Mouse (Mus musculus) thymus, postnatal 25 days (tissue): ENCODE data around the gene Supt5.

ENCODE experiments used
- DNase-seq: peaks from one replicate; pipeline ENCODE4 v3.0.0; 2022

Gene Supt5

DNA sequence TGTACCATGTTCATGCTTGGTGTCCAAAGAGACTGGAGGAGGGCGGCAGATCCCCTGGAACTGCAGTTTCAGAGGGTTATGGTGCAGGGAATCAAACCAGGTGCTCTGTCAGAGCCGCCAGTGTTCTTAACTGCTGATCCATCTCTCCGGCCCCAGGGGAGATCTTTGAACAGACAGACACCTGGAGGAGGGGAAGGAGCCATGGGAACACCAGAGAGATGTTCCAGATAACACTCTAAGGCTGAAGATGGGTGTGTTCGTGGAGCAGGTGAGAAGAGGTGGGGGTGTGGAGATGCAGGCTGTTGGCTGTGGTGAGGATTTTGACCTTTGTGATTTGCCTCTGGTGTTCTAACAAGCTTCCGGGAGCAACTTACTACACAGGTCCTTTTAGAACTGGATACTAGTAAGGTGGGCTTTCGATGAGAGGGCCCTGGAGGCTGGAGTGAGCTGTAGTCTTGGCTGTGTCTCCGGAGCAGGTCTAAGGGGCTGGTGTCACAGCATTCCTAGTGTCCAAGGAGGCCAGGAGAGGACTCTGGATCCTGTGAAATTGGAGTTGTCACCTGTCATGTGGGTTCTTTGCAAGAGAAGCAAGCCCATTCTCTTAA is 35.4 kb upstream of the Supt5 start:
- peak; percentile 42 for DNase-seq

DNA sequence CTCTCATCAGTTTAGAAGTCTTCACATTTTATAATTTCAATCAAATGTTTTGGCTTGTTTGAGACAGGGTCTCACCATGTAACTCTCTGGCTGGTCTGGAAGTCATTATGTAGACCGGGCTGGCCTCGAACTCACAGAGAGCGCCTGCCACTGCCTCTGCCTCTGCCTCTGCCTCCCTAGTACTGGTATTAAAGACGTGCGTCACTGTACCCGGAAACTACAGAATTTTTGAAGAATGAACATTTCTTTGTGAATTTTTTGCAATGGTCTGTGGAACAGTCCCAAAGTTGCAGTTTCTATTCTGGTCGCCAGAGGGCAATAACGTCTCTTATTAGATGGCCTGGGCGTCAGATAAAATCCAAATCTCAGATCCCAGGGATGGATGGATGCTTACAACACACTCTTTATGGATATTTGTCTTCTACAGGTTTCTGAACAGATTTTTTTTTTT is 34.6 kb upstream of the Supt5 start:
- DNase-seq: peak; percentile 81

DNA sequence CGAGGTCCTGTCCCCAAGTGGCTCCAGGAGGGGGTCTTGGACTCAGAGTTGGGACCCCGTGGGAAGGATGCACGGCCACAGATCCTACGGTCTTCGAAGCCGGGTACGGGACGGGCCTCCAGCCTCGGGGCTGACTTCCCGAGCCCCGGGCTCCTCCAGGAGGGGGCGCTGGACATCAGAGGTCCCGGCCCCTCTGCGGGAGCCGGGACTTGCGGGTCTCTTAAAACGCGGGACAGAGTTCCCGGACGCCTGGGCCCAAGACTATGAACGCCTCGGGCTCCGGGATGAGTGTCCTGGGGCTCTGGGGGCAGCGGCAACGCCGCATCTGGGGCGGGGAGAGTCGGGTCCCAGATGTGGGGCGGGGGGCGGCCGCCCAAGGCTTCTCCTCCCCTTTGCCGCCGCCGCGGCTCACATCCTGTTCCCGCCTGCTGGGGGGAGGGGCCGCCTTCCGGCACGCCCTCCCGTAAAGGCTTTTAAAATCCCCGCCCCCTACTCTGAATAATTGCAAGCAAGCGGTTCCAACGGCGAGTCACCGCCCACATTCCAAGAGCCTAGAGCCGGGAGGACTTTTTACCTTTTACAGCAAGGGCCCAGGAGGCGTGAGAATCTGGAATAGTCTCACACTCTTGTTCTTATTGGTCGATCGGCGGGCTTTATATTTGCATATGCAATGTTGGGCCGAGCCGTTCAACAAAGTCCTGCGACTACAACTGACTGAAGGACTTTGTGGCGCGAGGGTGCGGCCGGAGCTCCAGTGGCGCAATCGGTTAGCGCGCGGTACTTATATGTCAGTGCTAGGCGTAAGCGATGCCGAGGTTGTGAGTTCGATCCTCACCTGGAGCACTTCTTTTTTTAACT is 33.9 kb upstream of the Supt5 start, which contains the start of gene Plekhg2:
TSS of gene Plekhg2 (minus strand) at position 349 of the 858 bp plus-strand sequence.
- peak; percentile 97 for DNase-seq

DNA sequence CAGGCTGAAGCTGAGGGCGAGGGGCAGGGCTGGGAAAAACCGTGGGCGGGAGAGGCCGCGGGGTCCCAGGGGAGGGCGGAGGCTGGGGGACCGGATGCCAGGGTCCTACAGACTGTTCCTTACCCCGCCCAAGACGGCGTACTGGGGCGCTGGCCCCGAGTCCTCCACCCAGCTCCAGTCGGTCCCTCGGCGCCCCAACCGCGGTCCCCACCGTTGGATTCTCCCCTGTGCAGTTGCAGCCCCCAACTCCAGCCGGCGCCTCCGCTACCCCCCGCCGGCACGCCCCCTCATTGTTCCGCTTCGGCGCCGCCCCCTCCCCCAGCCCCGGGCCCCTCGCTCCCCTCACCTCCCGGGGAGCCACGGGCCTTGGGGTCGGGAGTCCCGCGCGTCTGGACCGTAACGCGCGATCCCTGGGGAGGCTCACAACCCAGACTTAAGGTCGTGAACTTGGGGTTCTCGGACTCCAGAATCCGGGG is 33.0 kb upstream of the Supt5 start:
- DNase-seq: peak; percentile 85

DNA sequence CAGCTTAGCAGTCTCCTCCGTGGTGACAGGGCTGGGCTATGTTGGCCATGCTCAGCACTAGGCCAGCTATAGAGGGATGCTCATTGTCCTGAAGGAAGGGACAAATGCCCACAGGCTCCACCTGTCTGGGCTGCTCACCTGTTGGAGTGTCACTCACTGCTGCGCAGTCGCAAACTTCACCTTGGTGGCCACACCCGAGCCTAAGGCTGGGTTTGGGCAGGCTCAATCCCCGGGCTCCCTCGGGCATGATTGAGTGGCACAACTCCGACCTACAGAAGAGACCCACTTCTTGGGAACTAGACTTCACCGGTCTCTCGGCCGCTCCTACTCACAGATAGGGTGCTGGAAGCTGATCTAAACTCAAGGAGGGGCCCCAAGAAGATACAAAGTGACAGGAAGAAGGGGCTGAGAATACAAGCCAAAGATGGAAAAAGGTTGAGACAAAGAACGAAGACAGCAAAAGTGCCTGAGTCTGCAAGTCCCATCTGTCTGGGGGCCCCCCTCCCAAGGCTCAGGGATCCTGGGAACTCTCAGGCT is 32.5 kb upstream of the Supt5 start:
- no peak for DNase-seq

DNA sequence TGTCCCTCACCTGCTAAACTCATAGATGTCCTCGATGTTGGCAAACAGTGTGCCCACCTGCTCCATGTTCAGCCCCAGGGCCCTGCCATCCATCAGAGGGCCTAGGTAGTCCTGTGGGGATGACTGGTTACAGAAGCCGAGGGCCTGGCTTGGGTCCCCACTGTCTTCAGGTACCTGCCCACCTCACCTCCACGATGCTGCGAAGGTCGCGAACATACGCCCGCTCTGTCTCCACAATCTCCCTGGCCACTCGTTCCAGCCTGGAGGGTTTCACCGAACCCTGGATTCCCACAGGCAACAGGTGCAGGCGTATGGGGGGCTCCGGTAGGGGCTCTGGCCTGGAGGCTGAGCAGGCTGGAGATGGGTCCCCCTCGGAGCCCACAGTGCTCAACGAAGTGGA is 31.5 kb upstream of the Supt5 start:
- DNase-seq: no peak

DNA sequence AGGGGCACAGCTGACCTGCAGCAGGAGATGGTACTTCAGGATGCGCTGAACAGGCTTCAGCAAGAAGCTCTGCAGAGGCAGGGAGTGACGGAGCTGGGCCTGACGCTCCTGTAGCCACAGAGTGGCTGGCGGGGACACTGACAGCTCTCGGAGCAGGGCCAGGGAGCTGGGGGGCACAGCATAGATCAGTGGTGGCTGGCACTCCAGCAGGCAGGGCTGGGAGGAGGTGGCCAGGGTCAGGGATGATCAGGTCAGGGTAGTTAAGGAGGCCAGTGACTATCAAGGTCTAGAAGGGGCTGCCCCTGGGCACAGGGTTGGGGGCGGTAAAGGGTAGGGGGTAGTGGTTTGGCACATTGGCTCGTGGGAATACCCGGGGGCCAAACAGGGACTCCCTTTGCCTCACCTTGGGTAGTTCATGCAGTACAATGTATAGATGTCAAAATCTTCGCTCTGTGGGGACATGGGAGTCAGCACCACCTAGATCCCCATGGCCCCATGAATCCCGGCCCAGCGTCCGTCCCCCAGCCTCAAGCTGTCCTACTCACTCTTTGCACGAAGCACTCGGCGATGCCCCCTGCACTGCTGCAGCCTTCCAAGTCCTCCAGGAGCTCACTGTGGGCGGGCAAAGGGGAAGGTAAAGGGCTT is 29.9 kb upstream of the Supt5 start:
- no peak for DNase-seq

DNA sequence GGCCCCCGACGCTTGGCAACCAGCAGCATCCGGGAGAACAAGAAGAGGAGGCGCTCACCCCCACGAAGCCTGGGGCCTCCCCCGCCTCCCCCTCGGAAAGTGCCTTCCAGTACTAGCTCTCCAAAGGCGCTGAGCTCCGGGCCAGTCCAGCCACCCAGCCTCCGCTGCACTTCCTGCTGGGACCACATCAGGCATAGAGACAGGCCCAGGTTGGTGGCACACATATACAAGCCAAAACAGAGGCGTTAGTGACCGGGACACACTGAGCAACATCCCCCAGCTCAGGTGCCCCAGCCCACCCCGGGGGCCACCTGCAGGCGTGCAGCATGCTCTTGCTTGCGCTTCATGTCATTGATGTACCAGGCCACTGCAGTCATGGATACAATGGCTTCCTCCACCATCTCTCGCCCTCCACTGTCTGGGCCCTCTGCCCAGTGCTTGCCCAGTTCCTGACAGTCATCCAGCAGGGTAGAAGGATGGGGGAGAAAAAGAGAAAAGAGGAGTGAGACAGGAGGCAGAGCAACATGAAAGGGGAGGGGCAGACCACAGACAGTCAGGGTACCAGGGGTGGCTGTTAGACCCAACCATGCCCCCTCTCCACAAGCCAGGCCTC is 29.2 kb upstream of the Supt5 start:
- no peak for DNase-seq

DNA sequence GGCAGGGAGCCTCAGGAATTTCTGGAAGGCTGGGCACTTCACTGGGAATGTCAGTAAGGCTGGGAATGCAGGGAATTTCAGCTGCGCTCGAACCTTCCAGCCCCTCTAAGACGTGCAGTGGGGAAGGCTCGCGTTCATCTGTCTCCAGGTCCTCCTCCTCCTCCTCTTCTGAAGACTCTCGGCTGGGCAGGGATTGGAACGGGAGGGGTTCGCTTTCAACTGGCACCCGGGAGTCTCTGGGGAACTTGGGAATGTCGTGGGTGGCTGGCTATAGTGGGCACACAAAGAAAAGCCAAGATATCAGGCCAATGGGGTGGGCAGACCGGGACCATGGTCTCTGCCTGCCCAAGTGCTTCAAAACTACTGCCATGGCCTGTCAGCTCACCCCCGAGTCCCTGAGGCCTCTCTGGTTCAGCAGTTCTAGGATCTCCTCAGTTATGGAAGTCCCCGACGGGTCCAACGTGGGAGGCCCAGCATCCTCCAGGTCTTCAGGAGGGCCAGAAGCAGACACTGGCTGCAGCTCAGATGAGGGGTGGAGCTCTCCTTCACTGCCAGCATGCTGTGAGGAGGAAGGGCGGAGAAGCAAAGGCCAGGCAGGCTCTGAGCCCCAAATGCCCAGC is 24.0 kb upstream of the Supt5 start:
- no peak for DNase-seq

DNA sequence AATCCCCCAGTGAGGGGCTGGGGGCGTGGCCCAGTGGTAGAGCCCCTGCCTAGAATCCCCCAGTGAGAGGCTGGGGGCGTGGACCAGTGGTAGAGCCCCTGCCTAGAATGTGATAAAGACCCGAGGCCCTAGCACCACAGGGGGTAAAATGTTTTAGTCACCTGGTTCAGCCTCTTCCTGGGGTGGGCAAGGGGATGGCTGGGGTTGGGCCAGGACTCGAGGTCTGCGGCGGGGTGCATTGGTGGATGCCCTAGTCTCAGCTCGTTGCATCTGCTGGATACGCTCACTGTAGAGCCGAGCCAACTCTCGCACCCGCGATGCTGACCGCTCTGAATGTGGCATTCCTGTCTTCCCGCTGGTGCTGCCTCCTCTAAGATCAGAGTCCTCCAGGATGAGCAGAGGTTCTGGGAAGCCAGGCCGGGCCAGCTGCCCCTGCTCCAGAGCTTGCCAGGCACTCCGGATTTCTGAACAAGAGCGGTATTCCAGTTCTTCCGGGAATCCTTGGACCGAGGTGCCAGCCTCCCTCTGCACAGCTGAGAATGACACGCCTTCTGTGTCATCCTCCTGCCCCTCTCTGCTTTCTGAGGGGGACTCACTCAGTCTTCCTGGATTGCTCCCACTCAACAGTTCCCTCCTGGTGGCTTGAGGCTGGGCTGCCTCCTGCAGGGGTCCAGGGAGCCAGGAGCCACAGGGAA is 23.2 kb upstream of the Supt5 start:
- no peak for DNase-seq

DNA sequence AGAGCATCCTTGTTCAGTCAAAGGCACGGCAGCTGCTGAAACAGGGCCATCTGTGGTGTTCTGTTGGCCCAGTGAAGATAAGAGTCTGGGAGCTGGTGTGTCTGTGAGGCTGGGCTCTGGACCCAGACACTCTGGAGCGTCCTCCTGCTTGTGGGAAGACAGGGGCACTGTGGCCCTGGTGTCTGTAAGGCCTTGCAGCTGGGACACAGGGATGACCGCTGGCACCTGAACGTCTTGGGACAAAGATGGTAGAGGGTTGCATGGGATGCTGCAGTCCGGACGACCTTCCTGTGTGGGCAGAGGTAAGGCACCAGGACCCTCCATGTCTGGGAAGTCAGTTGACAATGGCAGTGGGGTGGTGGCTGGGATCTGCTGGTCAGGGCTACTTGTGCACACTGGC is 21.7 kb upstream of the Supt5 start:
- DNase-seq: no peak

DNA sequence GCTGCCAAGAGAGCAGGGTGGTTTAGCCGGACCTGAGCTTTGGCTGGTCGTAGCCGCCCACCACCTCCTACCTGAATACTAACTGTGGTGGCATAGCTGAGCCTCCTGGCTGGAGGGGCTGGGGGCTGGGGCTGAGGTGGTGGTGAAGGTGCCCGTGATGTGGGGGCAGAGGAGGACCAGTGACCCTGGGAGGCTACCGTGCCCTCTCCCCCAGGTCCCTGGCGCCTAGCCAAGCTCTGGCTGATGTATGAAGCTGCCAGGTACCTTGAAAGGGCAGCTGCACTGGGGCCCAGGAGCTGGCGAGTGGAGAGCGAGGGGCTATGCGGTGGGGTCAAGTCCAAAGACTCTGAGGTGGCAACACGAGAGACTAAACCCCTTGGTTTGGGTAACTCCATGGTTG is 21.3 kb upstream of the Supt5 start:
- no peak for DNase-seq

DNA sequence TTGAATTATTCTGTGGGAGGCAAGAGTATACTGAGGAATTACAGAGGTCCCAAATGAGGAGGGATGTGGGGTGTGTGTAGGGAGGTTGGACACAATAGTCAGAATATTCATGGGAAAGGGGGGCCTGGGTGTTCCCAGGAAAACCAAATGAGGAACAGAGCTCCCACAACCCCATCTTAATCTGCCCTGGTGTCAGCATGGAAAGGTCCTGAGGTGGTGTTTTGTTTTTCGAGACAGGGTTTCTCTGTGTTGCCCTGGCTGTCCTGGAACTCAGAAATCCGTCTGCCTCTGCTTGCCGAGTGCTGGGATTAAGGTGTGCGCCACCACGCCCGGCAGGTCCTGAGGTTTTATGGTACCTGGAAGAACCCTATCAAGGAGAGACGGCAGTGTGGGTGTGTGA is 19.9 kb upstream of the Supt5 start:
- DNase-seq: no peak

DNA sequence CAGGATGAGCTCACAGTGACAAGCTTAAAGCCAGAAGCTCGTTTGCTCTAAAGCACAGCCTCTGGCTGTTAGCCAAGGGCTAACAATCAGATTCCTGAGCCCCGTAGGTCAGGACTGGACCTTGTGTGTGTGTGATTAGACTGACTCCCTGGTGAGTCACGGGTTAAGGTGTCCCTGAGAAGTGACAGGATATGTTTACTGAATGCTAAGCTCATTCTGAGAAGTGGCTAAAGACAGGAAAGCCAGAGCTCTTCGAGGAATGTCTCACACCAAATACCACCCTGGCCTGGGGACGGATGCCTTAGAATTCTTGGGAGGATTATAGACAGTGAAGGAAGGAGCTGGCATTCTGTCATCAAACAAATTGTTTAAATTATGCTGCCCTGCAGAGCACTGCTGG is 19.4 kb upstream of the Supt5 start:
- DNase-seq: no peak

DNA sequence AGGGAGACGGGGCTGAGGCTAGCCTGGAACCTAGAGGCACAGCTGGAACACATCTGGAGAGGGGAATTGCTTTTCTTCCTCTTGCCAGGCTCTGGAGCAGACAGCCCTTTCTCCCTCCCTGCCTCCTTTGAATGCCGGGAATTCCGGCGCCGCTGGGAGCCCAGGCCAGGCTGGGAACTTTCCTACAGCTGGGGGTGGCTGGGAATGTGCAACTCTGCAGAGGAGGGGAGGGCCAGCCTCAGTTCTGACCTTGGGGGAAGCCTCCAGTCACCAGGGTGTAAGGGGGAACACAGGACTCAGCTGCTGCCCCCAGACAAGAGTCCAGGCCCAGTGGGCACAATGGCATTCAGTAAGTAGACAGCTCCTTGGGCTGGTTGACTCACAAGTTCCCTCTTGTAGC is 18.4 kb upstream of the Supt5 start:
- no peak for DNase-seq

DNA sequence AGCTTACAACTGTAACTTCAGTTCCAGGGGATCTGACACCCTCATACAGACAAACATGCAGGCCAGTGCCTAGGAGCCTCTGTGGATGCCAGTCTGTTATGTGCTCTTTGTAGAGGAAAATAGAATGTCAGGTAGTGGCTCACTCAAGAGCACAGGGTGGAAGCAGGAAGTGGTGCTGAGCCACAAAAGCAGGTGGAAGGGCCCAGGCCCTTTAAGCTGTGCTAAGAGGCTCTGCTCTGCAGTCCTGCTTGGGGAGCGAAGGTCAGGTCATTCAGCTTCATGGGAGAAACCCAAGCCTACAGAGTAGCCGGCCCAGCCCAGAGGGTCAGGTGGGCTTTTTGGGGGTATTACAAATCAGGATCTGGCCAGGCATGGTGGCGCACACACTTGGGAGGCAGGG is 16.7 kb upstream of the Supt5 start:
- DNase-seq: peak; percentile 68

DNA sequence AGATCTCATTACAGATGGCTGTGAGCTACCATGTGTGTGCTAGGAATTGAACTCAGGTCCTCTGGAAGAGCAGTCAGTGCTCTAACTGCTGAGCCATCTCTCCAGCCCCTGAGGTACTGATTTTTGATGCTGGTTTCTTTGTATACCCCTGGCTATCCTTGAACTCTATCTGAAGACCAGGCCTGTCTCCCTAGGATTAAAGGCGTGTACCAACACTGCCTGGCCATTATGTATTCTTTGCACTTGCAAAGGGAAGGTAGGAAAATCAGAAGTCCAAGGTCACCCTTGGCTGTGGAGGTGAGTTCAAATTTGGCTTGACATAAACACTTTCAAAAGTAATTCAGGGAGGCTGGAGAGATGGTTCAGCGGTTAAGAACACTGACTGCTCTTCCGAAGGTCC is 16.1 kb upstream of the Supt5 start:
- DNase-seq: no peak

DNA sequence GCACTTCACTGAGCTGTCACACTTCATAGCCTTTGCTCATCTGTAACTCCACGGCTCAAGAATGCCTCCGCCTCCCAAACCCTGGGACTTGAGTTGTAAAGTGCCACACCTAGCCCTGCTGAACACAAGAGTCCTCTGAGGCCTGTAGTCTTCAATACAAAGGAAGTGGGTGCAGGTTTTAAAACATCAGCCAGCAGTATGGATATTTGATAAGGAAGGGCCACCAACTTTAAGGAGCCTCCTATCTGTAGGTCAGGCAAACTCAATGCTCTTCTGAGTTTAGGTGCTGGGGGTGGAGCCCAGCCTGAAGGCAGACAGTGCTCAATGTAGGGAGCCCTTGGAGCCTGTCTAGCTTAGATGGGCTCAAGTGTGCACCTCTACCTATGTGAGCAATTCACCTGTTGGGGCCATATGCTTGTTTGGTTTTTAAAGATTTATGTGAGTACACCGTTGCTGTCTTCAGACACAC is 15.6 kb upstream of the Supt5 start:
- DNase-seq: no peak

DNA sequence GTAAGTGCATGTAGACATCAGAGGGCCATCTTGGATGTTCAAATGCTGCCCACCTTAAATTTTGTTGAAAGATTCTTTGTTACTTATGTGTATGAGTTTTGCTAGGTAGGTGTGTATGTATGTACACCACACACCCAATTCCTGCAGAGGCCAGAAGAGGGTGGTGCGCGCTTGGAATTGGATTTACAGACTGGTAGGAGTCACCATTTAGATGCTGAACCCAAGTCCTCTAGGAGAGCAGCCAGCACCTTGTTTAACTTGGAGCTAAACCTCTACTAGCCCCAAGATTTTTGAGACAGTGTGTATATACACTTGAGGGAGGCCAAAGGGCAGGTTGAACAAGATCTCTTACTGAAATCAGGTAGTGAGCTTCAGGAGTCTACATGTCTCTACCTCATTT is 14.7 kb upstream of the Supt5 start:
- peak; percentile 33 for DNase-seq

DNA sequence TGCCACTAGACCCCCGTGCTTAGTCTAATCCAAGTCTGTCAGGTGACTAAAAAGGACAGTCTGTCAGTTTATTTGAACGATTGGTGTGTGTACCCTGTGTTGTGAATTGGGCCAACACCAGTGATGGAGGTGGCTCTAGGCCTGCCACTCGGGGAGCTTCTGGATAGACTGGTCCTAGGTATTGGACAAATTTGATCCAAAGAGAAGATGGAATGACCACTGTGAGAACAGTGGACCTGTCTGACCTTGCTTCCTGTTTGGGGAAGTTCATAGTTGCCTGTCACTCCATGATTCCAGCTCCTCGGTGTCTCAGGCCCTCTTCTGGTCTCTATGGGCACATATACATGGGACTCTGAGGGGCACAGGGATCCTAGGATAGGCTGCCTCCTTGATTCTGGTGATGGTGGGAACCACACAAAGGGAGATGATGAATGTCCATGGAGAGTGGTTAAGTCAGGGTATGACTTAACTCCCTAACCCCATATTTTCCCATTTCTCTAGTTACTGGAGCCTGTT is 13.2 kb upstream of the Supt5 start:
- no peak for DNase-seq

DNA sequence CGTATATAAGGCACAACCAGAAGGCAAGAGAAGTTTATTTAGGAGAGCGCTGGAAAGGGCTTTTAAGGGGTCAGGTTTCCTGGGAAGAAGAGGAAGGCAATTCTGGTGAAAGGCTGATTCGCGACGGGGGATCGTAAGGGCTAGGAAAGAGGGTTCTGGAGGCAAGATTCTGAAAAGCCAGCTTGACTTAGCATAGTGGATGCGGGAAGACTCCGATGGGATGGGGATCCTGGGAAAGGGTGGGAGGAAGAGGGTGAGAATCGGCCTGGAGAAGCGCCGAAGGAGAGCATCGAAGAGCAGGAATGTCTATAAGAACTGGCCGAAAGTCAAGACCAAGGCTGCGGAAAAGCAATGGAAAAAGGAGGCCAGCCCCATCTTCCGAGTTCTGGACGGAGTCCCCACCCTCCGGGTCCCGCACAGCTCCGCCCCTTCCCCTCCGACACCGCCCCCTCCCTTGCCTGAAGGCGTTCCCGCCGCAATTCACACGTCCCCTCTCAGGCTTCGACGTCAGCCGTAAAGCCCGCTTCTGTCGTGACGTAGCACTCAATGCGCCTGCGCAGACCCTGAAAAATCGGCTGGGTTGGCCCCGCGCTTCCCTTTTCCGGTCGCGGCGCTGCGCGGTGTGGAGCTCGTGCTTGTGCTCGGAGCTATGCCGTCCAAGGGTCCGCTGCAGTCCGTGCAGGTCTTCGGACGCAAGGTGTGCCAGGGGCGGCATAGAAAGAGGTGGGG is 11.8 kb upstream of the Supt5 start, which contains the start of gene Rps16:
TSS of gene Rps16 (plus strand) at position 498 of the 729 bp plus-strand sequence.
- DNase-seq: peak; percentile 99
